Mouse (Mus musculus): Measurements from ENCODE around the gene Vmn1r195. TPM values are rescaled to one million over a fixed set of nuclear protein-coding genes. Genes with fewer than 3 reads are reported as not detected.

The Vmn1r195 gene
- polyA plus RNA-seq, 1 experiment from 2014 or later = not detected

Other genes with a start within 250 kb of the Vmn1r195 start
- 1.7 TPM in 1 of 2 replicates, not detected in the other for gene Hist1h2ah, start 235.0 kb upstream of the Vmn1r195 start, polyA plus RNA-seq (2015; fragmentation: Nextera tagmentation; extraction: Ambion mirVana)
- gene Hist1h2bk, start 234.7 kb upstream of the Vmn1r195 start, polyA plus RNA-seq (2015; fragmentation: Nextera tagmentation; extraction: Ambion mirVana) = 2.5 and 3.8 TPM in 2 replicates
- 8.8 and 10.1 TPM in 2 replicates for gene Hist1h4i, start 229.2 kb upstream of the Vmn1r195 start, polyA plus RNA-seq (2015; fragmentation: Nextera tagmentation; extraction: Ambion mirVana)
- gene Hist1h2ag, start 227.6 kb upstream of the Vmn1r195 start, polyA plus RNA-seq (2015; fragmentation: Nextera tagmentation; extraction: Ambion mirVana) = 8.4 and 11.4 TPM in 2 replicates
- 2.7 and 3.3 TPM in 2 replicates for gene Hist1h2bj, start 227.3 kb upstream of the Vmn1r195 start, polyA plus RNA-seq (2015; fragmentation: Nextera tagmentation; extraction: Ambion mirVana)
- not detected in 2 replicates for gene Vmn1r188, start 186.1 kb upstream of the Vmn1r195 start, polyA plus RNA-seq (2015; fragmentation: Nextera tagmentation; extraction: Ambion mirVana)
- not detected in 2 replicates for gene Vmn1r189, start 164.7 kb upstream of the Vmn1r195 start, polyA plus RNA-seq (2015; fragmentation: Nextera tagmentation; extraction: Ambion mirVana)
- gene Vmn1r191, start 86.6 kb upstream of the Vmn1r195 start, polyA plus RNA-seq (2015; fragmentation: Nextera tagmentation; extraction: Ambion mirVana) = not detected in 2 replicates
- gene Vmn1r192, start 79.4 kb upstream of the Vmn1r195 start, polyA plus RNA-seq (2015; fragmentation: Nextera tagmentation; extraction: Ambion mirVana) = not detected in 2 replicates
- not detected in 2 replicates for gene Vmn1r193, start 47.4 kb upstream of the Vmn1r195 start, polyA plus RNA-seq (2015; fragmentation: Nextera tagmentation; extraction: Ambion mirVana)
- not detected in 2 replicates for gene Vmn1r194, start 26.3 kb upstream of the Vmn1r195 start, polyA plus RNA-seq (2015; fragmentation: Nextera tagmentation; extraction: Ambion mirVana)
- not detected in 2 replicates for gene Vmn1r196, start 19.4 kb downstream of the Vmn1r195 start, polyA plus RNA-seq (2015; fragmentation: Nextera tagmentation; extraction: Ambion mirVana)
- gene Vmn1r197, start 54.1 kb downstream of the Vmn1r195 start, polyA plus RNA-seq (2015; fragmentation: Nextera tagmentation; extraction: Ambion mirVana) = not detected in 2 replicates
- gene Vmn1r198, start 79.8 kb downstream of the Vmn1r195 start, polyA plus RNA-seq (2015; fragmentation: Nextera tagmentation; extraction: Ambion mirVana) = not detected in 2 replicates
- not detected in 2 replicates for gene Vmn1r199, start 109.3 kb downstream of the Vmn1r195 start, polyA plus RNA-seq (2015; fragmentation: Nextera tagmentation; extraction: Ambion mirVana)
- not detected in 2 replicates for gene Vmn1r200, start 119.9 kb downstream of the Vmn1r195 start, polyA plus RNA-seq (2015; fragmentation: Nextera tagmentation; extraction: Ambion mirVana)
- gene Vmn1r201, start 201.4 kb downstream of the Vmn1r195 start, polyA plus RNA-seq (2015; fragmentation: Nextera tagmentation; extraction: Ambion mirVana) = not detected in 2 replicates
- not detected in 2 replicates for gene Vmn1r202, start 234.9 kb downstream of the Vmn1r195 start, polyA plus RNA-seq (2015; fragmentation: Nextera tagmentation; extraction: Ambion mirVana)
- not detected in 2 replicates for gene Vmn1r203, start 247.6 kb downstream of the Vmn1r195 start, polyA plus RNA-seq (2015; fragmentation: Nextera tagmentation; extraction: Ambion mirVana)

Measured in neural tube, embryonic 13.5 days (tissue).